Mouse (Mus musculus) MEL (cell line): ENCODE measurements around the gene Gtf2e1.

Experiments
- HCFC1 ChIP-seq: IDR thresholded peaks from 2 replicates; pipeline ENCODE4 v1.6.1; 2012; ENCODE audit warnings: low read depth, mild to moderate bottlenecking, inconsistent platforms, low read length, improper control_type of control experiment, moderate library complexity
- KAT2A ChIP-seq: conservative IDR thresholded peaks from 2 replicates; pipeline ENCODE4 v1.6.1; 2012; ENCODE audit warnings: low read depth, low read length, improper control_type of control experiment, inconsistent platforms
- NRF1 ChIP-seq: IDR thresholded peaks from 2 replicates; pipeline ENCODE4 v1.6.1; 2014; ENCODE audit warnings: low read depth, mild to moderate bottlenecking, inconsistent platforms, low read length, improper control_type of control experiment, moderate library complexity; ENCODE audit not compliant: poor library complexity, insufficient read depth, severe bottlenecking
- POLR2AphosphoS5 ChIP-seq: IDR thresholded peaks from 2 replicates; pipeline ENCODE4 v1.6.1; 2012; ENCODE audit warnings: low read depth, borderline replicate concordance, mild to moderate bottlenecking, inconsistent platforms, low read length, moderate library complexity, mixed read lengths
- RAD21 ChIP-seq: IDR thresholded peaks from 2 replicates; pipeline ENCODE4 v1.6.1; 2011; ENCODE audit warnings: mild to moderate bottlenecking, low read depth, low read length, improper control_type of control experiment
- TAL1 ChIP-seq: IDR thresholded peaks from 2 replicates; pipeline ENCODE4 v1.6.1; 2012; ENCODE audit warnings: mild to moderate bottlenecking, inconsistent platforms, low read length, moderate library complexity, mixed read lengths
- TCF12 ChIP-seq: IDR thresholded peaks from 2 replicates; pipeline ENCODE4 v1.6.1; 2014; ENCODE audit warnings: low read depth, mild to moderate bottlenecking, inconsistent platforms, low read length, improper control_type of control experiment, moderate library complexity
- USF1 ChIP-seq: IDR thresholded peaks from 2 replicates; pipeline ENCODE4 v1.6.1; 2014; ENCODE audit warnings: low read depth, mild to moderate bottlenecking, inconsistent platforms, low read length, improper control_type of control experiment, moderate library complexity

DNA sequence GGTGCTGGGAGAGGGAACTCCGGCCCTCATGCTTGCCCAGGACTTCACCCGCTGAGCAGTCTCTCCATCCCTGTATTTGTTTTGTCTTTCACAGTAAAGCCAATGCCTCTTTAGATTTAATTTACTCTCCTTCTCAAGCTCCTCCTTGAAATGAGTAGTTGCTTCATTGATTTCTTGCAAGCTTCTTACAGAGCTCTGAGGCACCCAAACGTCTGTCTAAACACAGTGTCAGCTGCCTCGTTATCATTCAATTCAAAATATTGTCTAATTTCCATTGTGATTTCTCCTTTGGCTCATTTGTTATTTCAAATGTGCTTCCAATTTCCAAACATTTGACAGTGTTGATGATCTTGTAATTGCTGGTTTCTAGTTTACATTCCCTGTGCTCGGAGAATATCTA lies 6.7 kb upstream of the Gtf2e1 start:
- TF ChIP-seq NRF1 = no peak
- TF ChIP-seq HCFC1 = no peak
- TF ChIP-seq POLR2AphosphoS5 = no peak
- TF ChIP-seq TCF12 = no peak
- no peak for TF ChIP-seq RAD21
- no peak for TF ChIP-seq KAT2A
- TF ChIP-seq TAL1 = no peak
- no peak for TF ChIP-seq USF1
